Mouse (Mus musculus): ENCODE measurements at regions not wholly inside any gene's neighbourhood (a gene's known extent, or its start where the extent isn't known, plus 50 kb on each side); places are given as distances from the start of the nearest gene placed in this dataset.

GRCm38 (mm10) chr15:62209881-62210481 is 1287.2 kb upstream of the A1bg start:
- ATAC-seq (ENCODE audit: insufficient number of reproducible peaks, low FRiP score, low TSS enrichment, low read depth) (no peak), DNase-seq (ENCODE audit: low spot score) (no peak)
- H3K36me3 ChIP-seq (ENCODE audit: control insufficient read depth, insufficient read depth, low read length): no peaks in the 10 kb centered on the region
- no peaks in the 10 kb centered on the region for H3K27me3 ChIP-seq (ENCODE audit: control insufficient read depth, insufficient read depth, low read length)
- no peak overlapping the region for H3K27ac ChIP-seq (replicated peaks; ENCODE audit: low read depth, low read length)
- H3K4me2 ChIP-seq (ENCODE audit: low read depth, severe bottlenecking): no peak overlapping the region
- no peak overlapping the region for H3K9ac ChIP-seq (ENCODE audit: low read length)
- H3K4me3 ChIP-seq (ENCODE audit: low read depth, low read length): no peak overlapping the region
- H3K4me1 ChIP-seq (ENCODE audit: control insufficient read depth, insufficient read depth, low read length): no peaks in the 10 kb centered on the region
- H3K9me3 ChIP-seq (ENCODE audit: control insufficient read depth, low read length): no peaks in the 10 kb centered on the region
- 81% methylated on average over 5 of the region's 5 CpGs for WGBS

GRCm38 (mm10) chr15:62209296-62209695 is 1286.5 kb upstream of the A1bg start:
- Histone ChIP-seq H3K9ac (ENCODE audit: low read length) (no peak overlapping the region), H3K9me3 (ENCODE audit: control insufficient read depth, low read length) (no peaks in the 10 kb centered on the region), H3K27me3 (ENCODE audit: control insufficient read depth, insufficient read depth, low read length) (no peaks in the 10 kb centered on the region), H3K4me1 (ENCODE audit: control insufficient read depth, insufficient read depth, low read length) (no peaks in the 10 kb centered on the region), H3K27ac (replicated peaks; ENCODE audit: low read depth, low read length) (no peak overlapping the region), H3K4me3 (ENCODE audit: low read depth, low read length) (no peak overlapping the region), H3K4me2 (ENCODE audit: low read depth, severe bottlenecking) (no peak overlapping the region), H3K36me3 (ENCODE audit: control insufficient read depth, insufficient read depth, low read length) (no peaks in the 10 kb centered on the region)
- ATAC-seq (ENCODE audit: insufficient number of reproducible peaks, low FRiP score, low TSS enrichment, low read depth) (no peak), DNase-seq (ENCODE audit: low spot score) (no peak)
- WGBS: 92% methylated on average over 3 of the region's 3 CpGs

GRCm38 (mm10) chr15:62206502-62206902 is 1283.7 kb upstream of the A1bg start:
- ATAC-seq (ENCODE audit: insufficient number of reproducible peaks, low FRiP score, low TSS enrichment, low read depth): no peak

GRCm38 (mm10) chr15:62203951-62204905 is 1281.4 kb upstream of the A1bg start:
- Histone ChIP-seq H3K4me3 (ENCODE audit: low read depth, low read length) (no peak overlapping the region), H3K36me3 (ENCODE audit: control insufficient read depth, insufficient read depth, low read length) (no peaks in the 10 kb centered on the region), H3K9ac (ENCODE audit: low read length) (no peak overlapping the region), H3K27me3 (ENCODE audit: control insufficient read depth, insufficient read depth, low read length) (no peaks in the 10 kb centered on the region), H3K4me1 (ENCODE audit: control insufficient read depth, insufficient read depth, low read length) (no peaks in the 10 kb centered on the region), H3K9me3 (ENCODE audit: control insufficient read depth, low read length) (no peaks in the 10 kb centered on the region), H3K4me2 (ENCODE audit: low read depth, severe bottlenecking) (no peak overlapping the region), H3K27ac (replicated peaks; ENCODE audit: low read depth, low read length) (no peak overlapping the region)
- DNase-seq (ENCODE audit: low spot score): no peak
- ATAC-seq (ENCODE audit: insufficient number of reproducible peaks, low FRiP score, low TSS enrichment, low read depth): no peak
- WGBS: 77% methylated on average over 18 of the region's 18 CpGs

More at GRCm38 (mm10) chr15:62206502-62206902, 1283.7 kb upstream of the A1bg start:
- 94% methylated on average over 4 of the region's 4 CpGs for WGBS
- Histone ChIP-seq H3K27me3 (ENCODE audit: control insufficient read depth, insufficient read depth, low read length) (no peaks in the 10 kb centered on the region), H3K4me2 (ENCODE audit: low read depth, severe bottlenecking) (no peak overlapping the region), H3K4me1 (ENCODE audit: control insufficient read depth, insufficient read depth, low read length) (no peaks in the 10 kb centered on the region), H3K9me3 (ENCODE audit: control insufficient read depth, low read length) (no peaks in the 10 kb centered on the region), H3K27ac (replicated peaks; ENCODE audit: low read depth, low read length) (no peak overlapping the region), H3K4me3 (ENCODE audit: low read depth, low read length) (no peak overlapping the region), H3K36me3 (ENCODE audit: control insufficient read depth, insufficient read depth, low read length) (no peaks in the 10 kb centered on the region), H3K9ac (ENCODE audit: low read length) (no peak overlapping the region)
- no peak for DNase-seq (ENCODE audit: low spot score)

GRCm38 (mm10) chr15:62202781-62203375 is 1280.1 kb upstream of the A1bg start:
- no peak for DNase-seq (ENCODE audit: low spot score)

GRCm38 (mm10) chr15:62198721-62199120 is 1275.9 kb upstream of the A1bg start:
- Histone ChIP-seq H3K9me3 (ENCODE audit: control insufficient read depth, low read length) (no peaks in the 10 kb centered on the region), H3K36me3 (ENCODE audit: control insufficient read depth, insufficient read depth, low read length) (no peaks in the 10 kb centered on the region), H3K4me2 (ENCODE audit: low read depth, severe bottlenecking) (no peak overlapping the region), H3K9ac (ENCODE audit: low read length) (no peak overlapping the region), H3K27ac (replicated peaks; ENCODE audit: low read depth, low read length) (no peak overlapping the region), H3K4me1 (ENCODE audit: control insufficient read depth, insufficient read depth, low read length) (no peaks in the 10 kb centered on the region), H3K4me3 (ENCODE audit: low read depth, low read length) (no peak overlapping the region), H3K27me3 (ENCODE audit: control insufficient read depth, insufficient read depth, low read length) (no peaks in the 10 kb centered on the region)
- ATAC-seq (ENCODE audit: insufficient number of reproducible peaks, low FRiP score, low TSS enrichment, low read depth) (no peak), DNase-seq (ENCODE audit: low spot score) (no peak)
- 94% methylated on average over 6 of the region's 6 CpGs for WGBS

More at GRCm38 (mm10) chr15:62202781-62203375, 1280.1 kb upstream of the A1bg start:
- Histone ChIP-seq H3K9me3 (ENCODE audit: control insufficient read depth, low read length) (no peaks in the 10 kb centered on the region), H3K4me3 (ENCODE audit: low read depth, low read length) (no peak overlapping the region), H3K36me3 (ENCODE audit: control insufficient read depth, insufficient read depth, low read length) (no peaks in the 10 kb centered on the region), H3K27ac (replicated peaks; ENCODE audit: low read depth, low read length) (no peak overlapping the region), H3K4me2 (ENCODE audit: low read depth, severe bottlenecking) (no peak overlapping the region), H3K4me1 (ENCODE audit: control insufficient read depth, insufficient read depth, low read length) (no peaks in the 10 kb centered on the region), H3K9ac (ENCODE audit: low read length) (no peak overlapping the region), H3K27me3 (ENCODE audit: control insufficient read depth, insufficient read depth, low read length) (no peaks in the 10 kb centered on the region)
- 88% methylated on average over 10 of the region's 10 CpGs for WGBS
- ATAC-seq (ENCODE audit: insufficient number of reproducible peaks, low FRiP score, low TSS enrichment, low read depth): no peak

- Histone ChIP-seq H3K4me1 (ENCODE audit: control insufficient read depth, insufficient read depth, low read length) (no peaks in the 10 kb centered on the region), H3K36me3 (ENCODE audit: control insufficient read depth, insufficient read depth, low read length) (no peaks in the 10 kb centered on the region), H3K27ac (replicated peaks; ENCODE audit: low read depth, low read length) (no peak overlapping the region), H3K9me3 (ENCODE audit: control insufficient read depth, low read length) (no peaks in the 10 kb centered on the region), H3K9ac (ENCODE audit: low read length) (no peak overlapping the region), H3K4me2 (ENCODE audit: low read depth, severe bottlenecking) (no peak overlapping the region), H3K27me3 (ENCODE audit: control insufficient read depth, insufficient read depth, low read length) (no peaks in the 10 kb centered on the region), H3K4me3 (ENCODE audit: low read depth, low read length) (no peak overlapping the region)
- ATAC-seq (ENCODE audit: insufficient number of reproducible peaks, low FRiP score, low TSS enrichment, low read depth) (no peak), DNase-seq (ENCODE audit: low spot score) (no peak)
- 89% methylated on average over 4 of the region's 4 CpGs for WGBS
These were observed 1275.4 kb upstream of the A1bg start for GRCm38 (mm10) chr15:62198194-62198593.

GRCm38 (mm10) chr15:62195440-62195839 is 1272.6 kb upstream of the A1bg start:
- Histone ChIP-seq H3K36me3 (ENCODE audit: control insufficient read depth, insufficient read depth, low read length) (no peaks in the 10 kb centered on the region), H3K27ac (replicated peaks; ENCODE audit: low read depth, low read length) (no peak overlapping the region), H3K4me2 (ENCODE audit: low read depth, severe bottlenecking) (no peak overlapping the region), H3K9me3 (ENCODE audit: control insufficient read depth, low read length) (no peaks in the 10 kb centered on the region), H3K4me1 (ENCODE audit: control insufficient read depth, insufficient read depth, low read length) (no peaks in the 10 kb centered on the region), H3K27me3 (ENCODE audit: control insufficient read depth, insufficient read depth, low read length) (no peaks in the 10 kb centered on the region), H3K9ac (ENCODE audit: low read length) (no peak overlapping the region), H3K4me3 (ENCODE audit: low read depth, low read length) (no peak overlapping the region)
- ATAC-seq (ENCODE audit: insufficient number of reproducible peaks, low FRiP score, low TSS enrichment, low read depth) (no peak), DNase-seq (ENCODE audit: low spot score) (no peak)
- 57% methylated on average over 5 of the region's 5 CpGs for WGBS
